Mouse (Mus musculus) forebrain, embryonic 11.5 days (tissue): ENCODE measurements around the gene Ugt1a8. TPM values are rescaled to one million over a fixed set of nuclear protein-coding genes. Genes with fewer than 3 reads are reported as not detected.
"Not testable (repeated sequence)": the region's sequence is repeated elsewhere in the genome, so short reads cannot be mapped to it uniquely, and the experiment has no call there.

Experiments used
- ATAC-seq: fragments of 200-750 bp; cut with Nextera tagmentation; replicated peaks from 2 replicates; pipeline ENCODE4 v1.8.0; 2017; ENCODE audit warnings: moderate TSS enrichment; ENCODE audit not compliant: low FRiP score
- DNase-seq: peaks from one replicate; pipeline ENCODE4 v3.0.0-alpha.2; 2017; ENCODE audit warnings: low spot score
- H3K27ac ChIP-seq: fragments of 300-500 bp; sonication (generic); 2 replicates; pipeline ENCODE4 v1.5.1; 2014; ENCODE audit warnings: low read depth, low read length
- H3K27me3 ChIP-seq: fragments of 300-500 bp; sonication (generic); 2 replicates; pipeline ENCODE4 v1.6.1; 2014; ENCODE audit warnings: mild to moderate bottlenecking, low read length, mixed read lengths; ENCODE audit not compliant: control insufficient read depth, insufficient read depth
- H3K36me3 ChIP-seq: fragments of 300-500 bp; sonication (generic); 2 replicates; pipeline ENCODE4 v1.6.1; 2014; ENCODE audit warnings: mild to moderate bottlenecking, low read length, moderate library complexity, mixed read lengths; ENCODE audit not compliant: control insufficient read depth, insufficient read depth
- H3K4me1 ChIP-seq: fragments of 300-500 bp; sonication (generic); replicated peaks from 2 replicates; pipeline ENCODE4 v1.6.1; 2014; ENCODE audit warnings: low read length, mixed read lengths; ENCODE audit not compliant: control insufficient read depth, insufficient read depth
- H3K4me2 ChIP-seq: fragments of 300-500 bp; sonication (generic); 2 replicates; pipeline ENCODE4 v1.6.1; 2014; ENCODE audit warnings: low read depth, mild to moderate bottlenecking, low read length, moderate library complexity, mixed read lengths; ENCODE audit not compliant: severe bottlenecking
- H3K4me3 ChIP-seq: fragments of 300-500 bp; sonication (generic); 2 replicates; pipeline ENCODE4 v1.5.1; 2014; ENCODE audit warnings: low read depth, low read length
- H3K9ac ChIP-seq: fragments of 300-500 bp; sonication (generic); 2 replicates; pipeline ENCODE4 v1.6.1; 2014; ENCODE audit warnings: low read length
- H3K9me3 ChIP-seq: fragments of 300-500 bp; sonication (generic); 2 replicates; pipeline ENCODE4 v1.6.1; 2016; ENCODE audit warnings: low read length, mixed read lengths; ENCODE audit not compliant: control insufficient read depth
- WGBS: fragments of 180-500 bp; shearing (Covaris S2); extraction: QIAGEN DNeasy Blood & Tissue Kit; methylation state at CpG from one replicate; pipeline ENCODE4 v1.1.7; 2014; 5-methylcytosine and 5-hydroxymethylcytosine counted together
- polyA plus RNA-seq: library from polyadenylated mRNA; unstranded; fragments of >200 nt; fragmentation: Nextera tagmentation; extraction: Ambion mirVana; gene quantifications from 2 replicates; pipeline ENCODE4 v1.2.1, GENCODE M21; 2014

Ugt1a8 gene
- polyA plus RNA-seq, 1 experiment from 2014 or later, result not detected

GRCm38 (mm10) chr1:88077128-88077527 is 10.5 kb upstream of the Ugt1a8 start:
- no peak overlapping the region for H3K4me3 ChIP-seq
- 86% methylated on average over 1 of the region's 1 CpGs for WGBS
- no peaks in the 10 kb centered on the region for H3K36me3 ChIP-seq
- no peak overlapping the region for H3K4me2 ChIP-seq
- H3K9ac ChIP-seq, result no peak overlapping the region
- H3K9me3 ChIP-seq, result no peaks in the 10 kb centered on the region
- DNase-seq (no peak), ATAC-seq (no peak)
- no peak overlapping the region for H3K27ac ChIP-seq
- no peaks in the 10 kb centered on the region for H3K4me1 ChIP-seq
- H3K27me3 ChIP-seq, result no peaks in the 10 kb centered on the region

GRCm38 (mm10) chr1:88081670-88082069 is 5.9 kb upstream of the Ugt1a8 start:
- H3K4me2 ChIP-seq, result no peak overlapping the region
- H3K27ac ChIP-seq, result no peak overlapping the region
- no peak for DNase-seq
- 91% methylated on average over 1 of the region's 1 CpGs for WGBS
- H3K4me3 ChIP-seq, result no peak overlapping the region
- no peaks in the 10 kb centered on the region for H3K9me3 ChIP-seq
- no peaks in the 10 kb centered on the region for H3K4me1 ChIP-seq
- H3K9ac ChIP-seq, result no peak overlapping the region
- no peak for ATAC-seq
- H3K36me3 ChIP-seq, result no peaks in the 10 kb centered on the region
- H3K27me3 ChIP-seq, result no peaks in the 10 kb centered on the region

GRCm38 (mm10) chr1:88086125-88086524 is 1.5 kb upstream of the Ugt1a8 start:
- ATAC-seq, result no peak
- WGBS, result 75% methylated on average over 1 of the region's 1 CpGs
- Histone ChIP-seq H3K4me3 (no peak overlapping the region), H3K9me3 (no peaks in the 10 kb centered on the region), H3K27ac (no peak overlapping the region), H3K9ac (no peak overlapping the region), H3K4me2 (no peak overlapping the region), H3K27me3 (no peaks in the 10 kb centered on the region), H3K4me1 (no peaks in the 10 kb centered on the region), H3K36me3 (no peaks in the 10 kb centered on the region)
- DNase-seq, result no peak

- Histone ChIP-seq H3K4me2 (no peak overlapping the region), H3K4me1 (no peaks in the 10 kb centered on the region), H3K9me3 (no peaks in the 10 kb centered on the region), H3K27me3 (no peaks in the 10 kb centered on the region), H3K27ac (no peak overlapping the region), H3K36me3 (no peaks in the 10 kb centered on the region), H3K9ac (no peak overlapping the region), H3K4me3 (no peak overlapping the region)
- ATAC-seq, result no peak
- no peak for DNase-seq
These were observed 4.7 kb downstream of the Ugt1a8 start for GRCm38 (mm10) chr1:88092341-88092740.

GRCm38 (mm10) chr1:88094270-88094676 is 6.7 kb downstream of the Ugt1a8 start:
- not testable (repeated sequence) for H3K27me3 ChIP-seq, H3K4me1 ChIP-seq, H3K9me3 ChIP-seq, H3K4me2 ChIP-seq, DNase-seq, ATAC-seq, H3K4me3 ChIP-seq, H3K27ac ChIP-seq, H3K36me3 ChIP-seq, H3K9ac ChIP-seq
- 82% methylated on average over 3 of the region's 3 CpGs for WGBS

GRCm38 (mm10) chr1:88094941-88095492 is 7.4 kb downstream of the Ugt1a8 start, which contains the start of gene Ugt1a7c:
TSS of gene Ugt1a7c (plus strand) at chr1:88095062.
- no peak within 1 kb of the TSS for H3K9ac ChIP-seq
- WGBS, result 65% methylated on average over 10 of the region's 10 CpGs
- no peak for ATAC-seq
- no peaks in the 10 kb centered on the region for H3K9me3 ChIP-seq
- H3K4me3 ChIP-seq, result no peak within 1 kb of the TSS
- H3K27me3 ChIP-seq, result no peaks in the 10 kb centered on the region
- no peak for DNase-seq
- no peaks in the 10 kb centered on the region for H3K36me3 ChIP-seq
- no peak within 1 kb of the TSS for H3K27ac ChIP-seq
- H3K4me2 ChIP-seq, result no peak within 1 kb of the TSS
- H3K4me1 ChIP-seq, result no peaks in the 10 kb centered on the region

- not testable (repeated sequence) for H3K4me3 ChIP-seq, ATAC-seq, H3K27me3 ChIP-seq, H3K4me1 ChIP-seq, H3K27ac ChIP-seq, H3K4me2 ChIP-seq, H3K9me3 ChIP-seq, H3K36me3 ChIP-seq, H3K9ac ChIP-seq, DNase-seq
- 89% methylated on average over 3 of the region's 3 CpGs for WGBS
These were observed 10.9 kb downstream of the Ugt1a8 start for GRCm38 (mm10) chr1:88098546-88098945.

GRCm38 (mm10) chr1:88099691-88100090 is 12.1 kb downstream of the Ugt1a8 start:
- not testable (repeated sequence) for ATAC-seq, H3K27me3 ChIP-seq, H3K9me3 ChIP-seq, H3K27ac ChIP-seq, DNase-seq, H3K36me3 ChIP-seq, H3K9ac ChIP-seq, H3K4me3 ChIP-seq, H3K4me2 ChIP-seq, H3K4me1 ChIP-seq
- WGBS, result 72% methylated on average over 2 of the region's 2 CpGs

GRCm38 (mm10) chr1:88103019-88103418 is 15.4 kb downstream of the Ugt1a8 start, which contains the start of gene Ugt1a6b:
TSS of gene Ugt1a6b (plus strand) at chr1:88103252.
- DNase-seq, ATAC-seq, H3K27ac ChIP-seq, H3K4me2 ChIP-seq, H3K27me3 ChIP-seq, H3K9me3 ChIP-seq, H3K4me1 ChIP-seq, H3K9ac ChIP-seq, H3K36me3 ChIP-seq, H3K4me3 ChIP-seq: not testable (repeated sequence)
- 75% methylated on average over 2 of the region's 3 CpGs for WGBS
